Mouse (Mus musculus) limb, embryonic 14.5 days (tissue): ENCODE data around the gene Zfp846. TPM values are rescaled to one million over a fixed set of nuclear protein-coding genes. Genes with fewer than 3 reads are reported as not detected.

Experiments used
- ATAC-seq: fragments of 200-750 bp; cut with Nextera tagmentation; 2 replicates; pipeline ENCODE4 v1.8.0; 2017; ENCODE audit warnings: low read depth, moderate number of reproducible peaks, moderate TSS enrichment; ENCODE audit not compliant: low FRiP score
- DNase-seq: peaks from one replicate; pipeline ENCODE4 v3.0.0-alpha.2; 2015; ENCODE audit warnings: low spot score
- H3K27ac ChIP-seq: fragments of 300-500 bp; sonication (generic); replicated peaks from 2 replicates; pipeline ENCODE4 v1.5.1; 2014; ENCODE audit warnings: low read depth, mild to moderate bottlenecking, low read length, moderate library complexity, mixed read lengths
- H3K27me3 ChIP-seq: fragments of 300-500 bp; sonication (generic); 2 replicates; pipeline ENCODE4 v1.6.1; 2014; ENCODE audit warnings: low read length, mixed read lengths; ENCODE audit not compliant: control insufficient read depth, insufficient read depth
- H3K36me3 ChIP-seq: fragments of 300-500 bp; sonication (generic); 2 replicates; pipeline ENCODE4 v1.6.1; 2014; ENCODE audit warnings: mild to moderate bottlenecking, low read length, moderate library complexity, mixed read lengths; ENCODE audit not compliant: control insufficient read depth, insufficient read depth
- H3K4me1 ChIP-seq: fragments of 300-500 bp; sonication (generic); 2 replicates; pipeline ENCODE4 v1.6.1; 2014; ENCODE audit warnings: antibody characterized with exemption, low read length, mixed read lengths; ENCODE audit not compliant: control insufficient read depth, insufficient read depth
- H3K4me2 ChIP-seq: fragments of 300-500 bp; sonication (generic); replicated peaks from 2 replicates; pipeline ENCODE4 v1.6.1; 2014; ENCODE audit warnings: low read depth, mild to moderate bottlenecking, low read length, moderate library complexity; ENCODE audit not compliant: severe bottlenecking
- H3K4me3 ChIP-seq: fragments of 300-500 bp; sonication (generic); replicated peaks from 2 replicates; pipeline ENCODE4 v1.5.1; 2014; ENCODE audit warnings: low read length
- H3K9ac ChIP-seq: fragments of 300-500 bp; sonication (generic); 2 replicates; pipeline ENCODE4 v1.6.1; 2014; ENCODE audit warnings: mild to moderate bottlenecking, low read depth, low read length, moderate library complexity; ENCODE audit not compliant: severe bottlenecking
- H3K9me3 ChIP-seq: fragments of 300-500 bp; sonication (generic); 2 replicates; pipeline ENCODE4 v1.6.1; 2016; ENCODE audit warnings: low read length; ENCODE audit not compliant: control insufficient read depth
- POLR2A ChIP-seq: fragments of 200-500 bp; IDR thresholded peaks from 2 replicates; pipeline ENCODE4 v1.8.0; 2012; ENCODE audit warnings: inconsistent platforms, mild to moderate bottlenecking, moderate library complexity, borderline replicate concordance; ENCODE audit not compliant: insufficient read depth, insufficient read length; ENCODE audit errors: extremely low read depth
- WGBS: fragments of 180-500 bp; shearing (Covaris S2); extraction: QIAGEN DNeasy Blood & Tissue Kit; methylation state at CpG from one replicate; pipeline ENCODE4 v1.1.7; 2014; 5-methylcytosine and 5-hydroxymethylcytosine counted together
- polyA plus RNA-seq, 2 experiments: library from polyadenylated mRNA; depleted of rRNA in 1 of 2; stranded (reverse) in 1 of 2; unstranded in 1 of 2; fragments of >200 nt; fragmentation: Nextera tagmentation in 1 of 2; extraction: Ambion mirVana in 1 of 2; gene quantifications; 2 replicates each; pipeline versions ENCODE4 v1.2.1 to v1.2.3; 2012 to 2014

Zfp846 gene
- polyA plus RNA-seq, 2 experiments, result 13.1 to 18.2 TPM

DNA sequence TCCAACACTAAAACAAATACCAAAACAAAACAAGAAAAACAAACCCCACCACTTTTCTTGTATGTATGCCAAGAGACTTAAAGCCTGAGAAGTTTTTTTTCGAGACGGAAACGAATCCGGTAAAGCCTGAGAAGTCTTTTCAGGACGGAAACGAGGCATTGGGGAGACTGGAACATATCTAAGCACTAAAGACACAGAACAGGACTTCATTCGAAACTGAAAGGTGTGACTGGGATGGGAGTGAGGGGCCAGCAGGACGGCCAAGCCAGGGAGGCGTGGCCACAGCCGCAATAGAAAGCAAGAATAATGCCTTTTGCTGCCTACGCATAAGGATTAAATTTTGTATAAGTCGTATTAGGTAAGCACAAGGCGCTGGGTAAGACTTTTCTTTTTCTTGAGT, 62.7 kb downstream of the Zfp846 start:
- Histone ChIP-seq H3K9me3 (no peaks in the 10 kb centered on the region), H3K4me3 (peak overlapping the region; percentile 85), H3K27me3 (no peaks in the 10 kb centered on the region), H3K27ac (peak overlapping the region; percentile 92), H3K36me3 (peaks cover 32% of the 10 kb centered on the region), H3K4me2 (peak overlapping the region; percentile 97), H3K4me1 (peaks cover 12% of the 10 kb centered on the region), H3K9ac (peak overlapping the region; percentile 80)
- ATAC-seq (no peak), DNase-seq (no peak)
- 9% methylated on average over 13 of the region's 13 CpGs for WGBS
- TF ChIP-seq POLR2A, result no peak

GRCm38 (mm10) chr9:20644360-20645081, 63.4 kb downstream of the Zfp846 start, which contains the start of gene Fbxl12:
TSS of gene Fbxl12 (minus strand) at chr9:20644767.
- H3K4me2 ChIP-seq, result peak within 1 kb of the TSS; percentile 97
- no peaks in the 10 kb centered on the region for H3K27me3 ChIP-seq
- WGBS, result under 1% methylated on average over 43 of the region's 43 CpGs
- no peaks in the 10 kb centered on the region for H3K9me3 ChIP-seq
- peak; percentile 71; the same call in 1 of the 2 replicates for TF ChIP-seq POLR2A
- peak; percentile 82 for DNase-seq
- H3K27ac ChIP-seq, result peak within 1 kb of the TSS; percentile 92
- H3K4me3 ChIP-seq, result peak within 1 kb of the TSS; percentile 85
- H3K4me1 ChIP-seq, result peaks cover 12% of the 10 kb centered on the region
- H3K36me3 ChIP-seq, result peaks cover 31% of the 10 kb centered on the region
- ATAC-seq, result no peak
- H3K9ac ChIP-seq, result peak within 1 kb of the TSS; percentile 80

DNA sequence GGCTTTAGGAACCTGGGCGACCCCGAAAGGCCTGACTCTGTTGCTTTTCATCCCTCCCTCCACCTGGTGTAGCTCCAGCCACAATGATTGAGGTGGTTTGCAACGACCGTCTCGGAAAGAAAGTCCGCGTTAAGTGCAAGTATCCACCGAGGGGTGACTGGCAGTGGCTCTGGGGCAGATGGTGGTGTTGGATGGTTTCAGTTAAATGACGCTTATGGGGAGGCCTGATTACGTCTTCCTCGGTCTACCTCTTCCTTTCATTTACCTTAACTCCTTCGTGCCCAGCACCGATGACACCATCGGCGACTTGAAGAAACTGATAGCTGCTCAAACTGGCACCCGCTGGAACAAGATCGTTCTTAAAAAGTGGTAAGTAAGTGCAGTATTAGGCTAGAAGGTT, 64.0 kb downstream of the Zfp846 start:
- DNase-seq, result no peak
- Histone ChIP-seq H3K27me3 (no peaks in the 10 kb centered on the region), H3K4me1 (peaks cover 12% of the 10 kb centered on the region), H3K4me3 (peak overlapping the region; percentile 85), H3K4me2 (peak overlapping the region; percentile 97), H3K9me3 (no peaks in the 10 kb centered on the region), H3K9ac (peak overlapping the region; percentile 80), H3K36me3 (peaks cover 31% of the 10 kb centered on the region), H3K27ac (peak overlapping the region; percentile 79)
- WGBS, result 4% methylated on average over 17 of the region's 17 CpGs
- no peak for TF ChIP-seq POLR2A
- no peak for ATAC-seq

GRCm38 (mm10) chr9:20651602-20652259, 70.6 kb downstream of the Zfp846 start, which contains the start of gene Pin1:
TSS of gene Pin1 (plus strand) at chr9:20652095.
- Histone ChIP-seq H3K4me2 (peak within 1 kb of the TSS; percentile 70), H3K27ac (peak within 1 kb of the TSS; percentile 15; the same call in 1 of the 2 replicates), H3K4me3 (peak within 1 kb of the TSS; percentile 95), H3K4me1 (peaks cover 10% of the 10 kb centered on the region; the same call in 1 of the 2 replicates), H3K36me3 (peaks cover 47% of the 10 kb centered on the region), H3K27me3 (no peaks in the 10 kb centered on the region), H3K9me3 (no peaks in the 10 kb centered on the region), H3K9ac (peak within 1 kb of the TSS; percentile 79)
- DNase-seq, result peak; percentile 99
- 0% methylated on average over 45 of the region's 45 CpGs for WGBS
- peak; percentile 68; the same call in 1 of the 2 replicates for TF ChIP-seq POLR2A
- peak; percentile 99 for ATAC-seq

DNA sequence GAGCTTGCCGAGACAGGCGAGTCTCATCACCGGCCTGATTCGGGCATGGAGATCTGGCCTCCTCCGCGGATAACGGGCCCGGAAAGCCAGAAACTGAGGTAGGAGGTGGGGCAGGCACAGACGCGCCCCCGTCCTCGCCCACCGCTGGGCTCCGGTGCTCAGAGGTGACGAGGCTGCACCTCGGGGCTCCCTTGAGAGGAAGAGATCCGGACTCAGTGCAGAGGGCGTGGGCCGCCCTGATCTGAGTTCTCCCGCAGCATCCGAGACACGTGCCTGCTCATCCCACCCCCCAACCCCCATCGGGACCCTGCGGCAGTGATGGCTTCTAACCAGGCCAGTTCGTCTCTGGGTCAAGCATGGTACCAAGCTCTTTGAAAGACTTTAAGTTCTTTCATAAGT, 71.2 kb downstream of the Zfp846 start:
- H3K27ac ChIP-seq, result no peak overlapping the region; the same call in 1 of the 2 replicates
- H3K4me3 ChIP-seq, result peak overlapping the region; percentile 95
- H3K4me1 ChIP-seq, result peaks cover 10% of the 10 kb centered on the region; the same call in 1 of the 2 replicates
- H3K4me2 ChIP-seq, result peak overlapping the region; percentile 70
- no peak for DNase-seq
- peak overlapping the region; percentile 79 for H3K9ac ChIP-seq
- H3K36me3 ChIP-seq, result peaks cover 50% of the 10 kb centered on the region
- no peaks in the 10 kb centered on the region for H3K27me3 ChIP-seq
- WGBS, result under 1% methylated on average over 23 of the region's 25 CpGs
- peak; percentile 4 for ATAC-seq
- TF ChIP-seq POLR2A, result no peak
- no peaks in the 10 kb centered on the region for H3K9me3 ChIP-seq
